28 mouse cellular contexts compared by ENCODE assay signal in genomic region chr7:122951464-122951863, GRCm38 (mm10). TPM values are rescaled to one million over a fixed set of nuclear protein-coding genes. Genes with fewer than 3 reads are reported as not detected.
DNase-seq lines count a peak whose midpoint lies in the region; ATAC-seq and TF ChIP-seq lines count a peak whose summit lies in the region.
"Had no signal": no experiment of that assay in that cellular context is flagged by ENCODE, and none has a peak within 500 bp of the region (broad histone marks: within the 10 kb centered on the region; RNA-seq: fewer than 3 reads in every experiment).

No protein-coding gene starts in this region.

- intact Hi-C loops in heart, adult 2 months (cut with DNase I) = no loop called here

- H3K27me3 ChIP-seq in heart, adult 2 months (ENCODE audit: control insufficient read depth, insufficient read depth, low read length) = no peaks in the 10 kb centered on the region
- H3K27me3 ChIP-seq: CH12.LX; embryonic facial prominence, embryonic 12.5 days; embryonic facial prominence, embryonic 15.5 days; heart, embryonic 13.5 days; Patski had no signal

- H3K9ac ChIP-seq in heart, adult 2 months (ENCODE audit: low read depth, low read length) = no peak overlapping the region
- H3K9ac ChIP-seq: embryonic facial prominence, embryonic 12.5 days; embryonic facial prominence, embryonic 15.5 days; forebrain, postnatal 0 days; heart, embryonic 13.5 days; hindbrain, embryonic 14.5 days had no signal

- H3K4me1 ChIP-seq in heart, adult 2 months (ENCODE audit: control insufficient read depth, insufficient read depth, low read length) = no peaks in the 10 kb centered on the region
- H3K4me1 ChIP-seq: embryonic facial prominence, embryonic 15.5 days; heart, embryonic 13.5 days had no signal

- ATAC-seq in monocyte, adult 5-6 weeks (replicated peaks; ENCODE audit: insufficient number of reproducible peaks, low FRiP score, low TSS enrichment, poor library complexity, severe bottlenecking) = no peak
- ATAC-seq: forebrain, embryonic 14.5 days; forebrain, postnatal 0 days; hindbrain, postnatal 0 days; inflammation-experienced regulatory T-cells, adult 6 months; intestine, embryonic 16.5 days; Patski had no signal

- TF ChIP-seq EP300 in heart, adult 2 months (IDR thresholded peaks at IDR 0.05; ENCODE audit: insufficient read depth, low read depth, low read length) = no peak

- 80% methylated on average over 4 of the region's 4 CpGs for WGBS in heart, adult 2 months

- H3K36me3 ChIP-seq in heart, adult 2 months (ENCODE audit: control insufficient read depth, insufficient read depth, low read length) = no peaks in the 10 kb centered on the region
- H3K36me3 ChIP-seq: embryonic facial prominence, embryonic 12.5 days; embryonic facial prominence, embryonic 15.5 days; heart, embryonic 13.5 days had no signal

- peak; percentile 61 for DNase-seq in heart, adult 11 months
- DNase-seq in heart, adult 2 months = no peak
- DNase-seq in 3134 (ENCODE audit: extremely low read depth, insufficient read length, low spot score) (peak; percentile 49), 3T3-L1 (ENCODE audit: low read depth, low spot score) (peak; percentile 61), NIH3T3 (ENCODE audit: low read depth) (peak; percentile 44)
- DNase-seq in cerebellum, adult 11-12 months = no peak
- no peak for DNase-seq in right cerebral cortex, adult 18-20 months
- DNase-seq: B cell, adult 2 months; cerebellum, adult 11 months; cerebellum, adult 8-10 months; cerebellum, postnatal 36 days; embryo, embryonic 11 days; forebrain, postnatal 0 days; gastrocnemius, postnatal 25 days; heart, postnatal 14 days; heart, postnatal 4 days; kidney, adult 18-20 months had no signal

- no peaks in the 10 kb centered on the region for H3K79me2 ChIP-seq in heart, adult 2 months (replicated peaks; ENCODE audit: control insufficient read depth, insufficient read depth, low read length)

- no peak for TF ChIP-seq POLR2A in heart, adult 2 months (IDR thresholded peaks at IDR 0.05; ENCODE audit: insufficient read depth, low read depth, low read length)

- no peak overlapping the region for H3K27ac ChIP-seq in heart, adult 2 months
- H3K27ac ChIP-seq: embryonic facial prominence, embryonic 12.5 days; embryonic facial prominence, embryonic 15.5 days; heart, embryonic 13.5 days; hindbrain, embryonic 14.5 days; hindbrain, postnatal 0 days had no signal

- no peak overlapping the region for H3K4me3 ChIP-seq in heart, adult 2 months
- H3K4me3 ChIP-seq: embryonic facial prominence, embryonic 12.5 days; embryonic facial prominence, embryonic 15.5 days; heart, embryonic 13.5 days had no signal

- no peak for TF ChIP-seq CTCF in heart, adult 2 months (IDR thresholded peaks at IDR 0.05)

RNA-seq across cellular contexts. Expression of gene Rbbp6, which starts 14.0 kb away (rescaled TPM):
- total RNA-seq in heart, adult 2 months (2021) = 10 to 100 TPM; 28.9 to 29.8 TPM
- 9.0 and 21.2 TPM in 2 replicates for polyA plus RNA-seq in heart, adult 2 months (2012; rRNA removed)
- total RNA-seq in monocyte, adult 5-6 weeks (2017) = 62.3 to 104 TPM (median 75.5 TPM) in 3 replicates

Comparison
In these comparisons a context has a peak if more than half of its experiments do, and no peak if none do; other contexts are left out.
1. DNase-seq: peak in heart, adult 11 months (single experiment), 3134 (single experiment), 3T3-L1 (single experiment) and NIH3T3 (single experiment); none in heart, adult 2 months (0 of 2), cerebellum, adult 11-12 months (single experiment) and right cerebral cortex, adult 18-20 months (single experiment).